Comparison of ENCODE assay signal across 25 mouse cellular contexts in the genomic region with DNA sequence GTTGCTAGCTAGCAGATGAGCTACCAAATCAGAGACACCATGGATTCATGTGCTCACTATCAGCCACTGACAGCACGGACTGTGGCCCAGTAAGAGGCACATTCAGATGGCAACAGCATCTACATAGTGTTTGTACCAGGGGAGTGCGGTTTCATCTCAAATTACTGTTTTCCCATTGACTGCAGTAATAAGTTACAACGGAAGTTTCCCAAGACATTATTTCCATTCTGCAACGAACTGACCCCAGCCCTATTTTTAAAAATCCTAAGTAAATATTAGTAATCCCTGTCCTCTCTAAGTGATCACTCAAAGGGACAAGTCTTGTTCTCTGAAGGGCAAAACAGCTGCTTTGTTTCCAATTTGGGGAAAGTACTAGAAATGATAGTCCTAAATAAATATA.
DNase-seq lines count a peak whose midpoint lies in the region; ATAC-seq and TF ChIP-seq lines count a peak whose summit lies in the region.
"Had no signal": no experiment of that assay in that cellular context is flagged by ENCODE, and none has a peak within 500 bp of the region (broad histone marks: within the 10 kb centered on the region; RNA-seq: fewer than 3 reads in every experiment).

No protein-coding gene starts in this region.

- peak; percentile 60 for ATAC-seq in intestine, embryonic 16.5 days
- ATAC-seq in intestine, postnatal 0 days: no peak
- peak; percentile 85 for ATAC-seq in lung, embryonic 14.5 days (ENCODE audit: insufficient read depth)
- peak; percentile 78 for ATAC-seq in lung, embryonic 16.5 days (ENCODE audit: low read depth)
- 0 out of 2 replicates have a peak, but pooled peaks have one; percentile 33 for ATAC-seq in stomach, embryonic 16.5 days (ENCODE audit: insufficient read depth, low FRiP score)
- no peak for ATAC-seq in stomach, postnatal 0 days (ENCODE audit: low FRiP score, low TSS enrichment)
- ATAC-seq: activated CD4-positive, CD25-positive, alpha-beta regulatory T cell, adult 4 months; CD4-positive, CD25-positive, alpha-beta regulatory T cell, adult 4 months; forebrain, embryonic 13.5 days; Patski had no signal

- no peak for TF ChIP-seq EP300 in stomach, postnatal 0 days (optimal IDR thresholded peaks at IDR 0.05)

- no peaks in the 10 kb centered on the region for H3K36me3 ChIP-seq in intestine, embryonic 16.5 days (ENCODE audit: control insufficient read depth, insufficient read depth, low read length)
- H3K36me3 ChIP-seq in intestine, postnatal 0 days (ENCODE audit: control insufficient read depth, insufficient read depth): no peaks in the 10 kb centered on the region
- H3K36me3 ChIP-seq in lung, embryonic 14.5 days (ENCODE audit: insufficient read depth): no peaks in the 10 kb centered on the region
- H3K36me3 ChIP-seq in lung, embryonic 16.5 days (ENCODE audit: control insufficient read depth, insufficient read depth, low read length): no peaks in the 10 kb centered on the region
- H3K36me3 ChIP-seq in stomach, embryonic 16.5 days (ENCODE audit: control insufficient read depth, insufficient read depth, low read length): no peaks in the 10 kb centered on the region
- no peaks in the 10 kb centered on the region for H3K36me3 ChIP-seq in stomach, postnatal 0 days (ENCODE audit: control insufficient read depth, insufficient read depth, low read length)
- H3K36me3 ChIP-seq: embryonic facial prominence, embryonic 10.5 days; embryonic facial prominence, embryonic 12.5 days; G1E had no signal

- H3K4me1 ChIP-seq in intestine, embryonic 16.5 days (ENCODE audit: control insufficient read depth, insufficient read depth, low read length): no peaks in the 10 kb centered on the region
- no peaks in the 10 kb centered on the region for H3K4me1 ChIP-seq in intestine, postnatal 0 days (replicated peaks; ENCODE audit: control insufficient read depth, insufficient read depth, low read length)
- 0 out of 2 replicates have a peak, but pooled peaks cover 5% of the 10 kb centered on the region for H3K4me1 ChIP-seq in lung, embryonic 14.5 days (ENCODE audit: insufficient read depth)
- H3K4me1 ChIP-seq in lung, embryonic 16.5 days (replicated peaks; ENCODE audit: control insufficient read depth, insufficient read depth, low read length): peaks cover 3% of the 10 kb centered on the region; the same call in 1 of the 2 replicates
- no peaks in the 10 kb centered on the region for H3K4me1 ChIP-seq in stomach, embryonic 16.5 days (ENCODE audit: control insufficient read depth, insufficient read depth, low read length)
- H3K4me1 ChIP-seq in stomach, postnatal 0 days (replicated peaks; ENCODE audit: control insufficient read depth, insufficient read depth): no peaks in the 10 kb centered on the region
- H3K4me1 ChIP-seq: embryonic facial prominence, embryonic 10.5 days; embryonic facial prominence, embryonic 12.5 days; forebrain, embryonic 13.5 days had no signal

- no peak for TF ChIP-seq CTCF in intestine, postnatal 0 days (IDR thresholded peaks at IDR 0.05; ENCODE audit: low read depth)
- TF ChIP-seq CTCF in lung, embryonic 14.5 days (IDR thresholded peaks at IDR 0.05; ENCODE audit: low read depth): no peak
- no peak for TF ChIP-seq CTCF in stomach, postnatal 0 days (IDR thresholded peaks at IDR 0.05; ENCODE audit: low read depth)

- no peaks in the 10 kb centered on the region for H3K27me3 ChIP-seq in intestine, embryonic 16.5 days (replicated peaks; ENCODE audit: control insufficient read depth, insufficient read depth, low read length)
- H3K27me3 ChIP-seq in intestine, postnatal 0 days (replicated peaks; ENCODE audit: control insufficient read depth, insufficient read depth, low read length): no peaks in the 10 kb centered on the region
- no peaks in the 10 kb centered on the region for H3K27me3 ChIP-seq in lung, embryonic 14.5 days (ENCODE audit: insufficient read depth, low read length)
- no peaks in the 10 kb centered on the region for H3K27me3 ChIP-seq in lung, embryonic 16.5 days (ENCODE audit: control insufficient read depth, insufficient read depth, low read depth, low read length)
- H3K27me3 ChIP-seq in stomach, embryonic 16.5 days (ENCODE audit: control insufficient read depth, insufficient read depth, low read length): no peaks in the 10 kb centered on the region
- no peaks in the 10 kb centered on the region for H3K27me3 ChIP-seq in stomach, postnatal 0 days (ENCODE audit: control insufficient read depth, insufficient read depth, low read length)
- H3K27me3 ChIP-seq: CH12.LX; embryonic facial prominence, embryonic 12.5 days; forebrain, embryonic 13.5 days; Patski had no signal

- H3K4me3 ChIP-seq in intestine, embryonic 16.5 days (ENCODE audit: low read length): no peak overlapping the region
- no peak overlapping the region for H3K4me3 ChIP-seq in intestine, postnatal 0 days (ENCODE audit: low read depth, low read length)
- no peak overlapping the region for H3K4me3 ChIP-seq in lung, embryonic 14.5 days (ENCODE audit: low read depth, low read length)
- H3K4me3 ChIP-seq in lung, embryonic 16.5 days (ENCODE audit: low read length): no peak overlapping the region
- H3K4me3 ChIP-seq in stomach, embryonic 16.5 days (replicated peaks; ENCODE audit: low read length): no peak overlapping the region
- no peak overlapping the region for H3K4me3 ChIP-seq in stomach, postnatal 0 days (ENCODE audit: low read depth, low read length)
- H3K4me3 ChIP-seq: embryonic facial prominence, embryonic 10.5 days; embryonic facial prominence, embryonic 12.5 days; forebrain, embryonic 13.5 days had no signal

- H3K4me2 ChIP-seq in intestine, embryonic 16.5 days (ENCODE audit: low read depth, low read length): no peak overlapping the region
- H3K4me2 ChIP-seq in intestine, postnatal 0 days (replicated peaks; ENCODE audit: low read depth): no peak overlapping the region
- no peak overlapping the region for H3K4me2 ChIP-seq in lung, embryonic 14.5 days
- H3K4me2 ChIP-seq in lung, embryonic 16.5 days (ENCODE audit: low read depth, low read length): no peak overlapping the region
- H3K4me2 ChIP-seq in stomach, embryonic 16.5 days (ENCODE audit: low read depth, low read length): no peak overlapping the region
- no peak overlapping the region for H3K4me2 ChIP-seq in stomach, postnatal 0 days (replicated peaks; ENCODE audit: low read depth)
- H3K4me2 ChIP-seq: embryonic facial prominence, embryonic 12.5 days; forebrain, embryonic 13.5 days had no signal

- no peak overlapping the region for H3K9ac ChIP-seq in intestine, embryonic 16.5 days (ENCODE audit: low read depth, low read length)
- no peak overlapping the region for H3K9ac ChIP-seq in intestine, postnatal 0 days (ENCODE audit: low read depth, low read length)
- H3K9ac ChIP-seq in lung, embryonic 14.5 days: no peak overlapping the region
- no peak overlapping the region for H3K9ac ChIP-seq in lung, embryonic 16.5 days (ENCODE audit: low read length)
- H3K9ac ChIP-seq in stomach, embryonic 16.5 days (ENCODE audit: low read length): no peak overlapping the region
- H3K9ac ChIP-seq in stomach, postnatal 0 days (ENCODE audit: low read length): no peak overlapping the region
- H3K9ac ChIP-seq: embryonic facial prominence, embryonic 12.5 days; forebrain, embryonic 13.5 days had no signal

- H3K9me3 ChIP-seq in intestine, embryonic 16.5 days (ENCODE audit: control insufficient read depth, low read length): no peaks in the 10 kb centered on the region
- H3K9me3 ChIP-seq in intestine, postnatal 0 days (ENCODE audit: control insufficient read depth): no peaks in the 10 kb centered on the region
- no peaks in the 10 kb centered on the region for H3K9me3 ChIP-seq in lung, embryonic 14.5 days (ENCODE audit: low read depth, low read length)
- H3K9me3 ChIP-seq in lung, embryonic 16.5 days (ENCODE audit: control insufficient read depth, low read length): no peaks in the 10 kb centered on the region
- no peaks in the 10 kb centered on the region for H3K9me3 ChIP-seq in stomach, embryonic 16.5 days (replicated peaks; ENCODE audit: control insufficient read depth, low read length)
- no peaks in the 10 kb centered on the region for H3K9me3 ChIP-seq in stomach, postnatal 0 days (ENCODE audit: control insufficient read depth, low read length)
- H3K9me3 ChIP-seq: embryonic facial prominence, embryonic 10.5 days; embryonic facial prominence, embryonic 12.5 days; forebrain, embryonic 13.5 days had no signal

- 36% methylated on average over 4 of the region's 4 CpGs for WGBS in intestine, embryonic 16.5 days
- WGBS in intestine, postnatal 0 days: 46% methylated on average over 4 of the region's 4 CpGs
- 24% methylated on average over 4 of the region's 4 CpGs for WGBS in lung, embryonic 14.5 days
- WGBS in lung, embryonic 16.5 days: 33% methylated on average over 4 of the region's 4 CpGs
- WGBS in stomach, embryonic 16.5 days: 32% methylated on average over 4 of the region's 4 CpGs
- 37% methylated on average over 4 of the region's 4 CpGs for WGBS in stomach, postnatal 0 days

- no peak overlapping the region for H3K27ac ChIP-seq in intestine, embryonic 16.5 days (ENCODE audit: low read length)
- no peak overlapping the region for H3K27ac ChIP-seq in intestine, postnatal 0 days (ENCODE audit: low read depth, low read length)
- H3K27ac ChIP-seq in lung, embryonic 14.5 days (ENCODE audit: low read depth): no peak overlapping the region
- H3K27ac ChIP-seq in lung, embryonic 16.5 days (ENCODE audit: low read length): peak overlapping the region; percentile 53
- H3K27ac ChIP-seq in stomach, embryonic 16.5 days (ENCODE audit: low read length): no peak overlapping the region
- H3K27ac ChIP-seq in stomach, postnatal 0 days (replicated peaks): no peak overlapping the region
- H3K27ac ChIP-seq: embryonic facial prominence, embryonic 10.5 days; embryonic facial prominence, embryonic 12.5 days; forebrain, embryonic 13.5 days had no signal

- DNase-seq in lung, embryonic 14.5 days: peak; percentile 81
- no peak for DNase-seq in lung, postnatal 14 days
- no peak for DNase-seq in lung, postnatal 10 days
- DNase-seq in stomach, postnatal 0 days (ENCODE audit: low spot score): no peak
- DNase-seq: adrenal gland, adult 8-10 months; adrenal gland, postnatal 14 days; adrenal gland, postnatal 36 days; B cell, adult 2 months; cerebellum, adult 11-12 months; cerebellum, adult 2 months; cerebellum, adult 9-10 months; cerebellum, postnatal 10 days; cerebellum, postnatal 25 days had no signal

Comparison
In these comparisons a context has a peak if more than half of its experiments do, and no peak if none do; other contexts are left out.
1. ATAC-seq: peak in intestine, embryonic 16.5 days (single experiment), lung, embryonic 14.5 days (single experiment), lung, embryonic 16.5 days (single experiment) and stomach, embryonic 16.5 days (single experiment); none in intestine, postnatal 0 days (single experiment) and stomach, postnatal 0 days (single experiment).